Mouse (Mus musculus) mouse embryonic stem cell (cell line): Measurements from ENCODE around the gene Klhl34.

Experiments used
- in situ Hi-C, 2 experiments: fragments of 300-500 bp; cut with MboI; formaldehyde crosslinking; loops; 1 replicate in 1 of 2; 3 replicates in 1 of 2; pipeline ENCODE4 v1.14.3; 2019 to 2020; ENCODE audit warnings: low sequenced_read_pairs in 2 of 2, low pct_unique_long_range_greater_than_20kb in 1 of 2, mixed read lengths in 1 of 2; ENCODE audit not compliant: unreplicated experiment in 1 of 2

Gene Klhl34

GRCm38 (mm10) chrX:157818207-157818920 is at the start of gene Klhl34:
TSS of gene Klhl34 (plus strand) at chrX:157818435.
- in situ Hi-C loops, result no loop called here

- in situ Hi-C loops, result no loop called here
These were observed 16.6 kb upstream of the Klhl34 start for GRCm38 (mm10) chrX:157801669-157802068.

- in situ Hi-C loops, result no loop called here
These were observed 8.5 kb upstream of the Klhl34 start for GRCm38 (mm10) chrX:157809721-157810120.

- in situ Hi-C loops, result no loop called here
These were observed 546 bp upstream of the Klhl34 start for GRCm38 (mm10) chrX:157817571-157818206.

GRCm38 (mm10) chrX:157818921-157819260 is 656 bp downstream of the Klhl34 start:
- in situ Hi-C loops, result no loop called here

GRCm38 (mm10) chrX:157829983-157830382 is 11.7 kb downstream of the Klhl34 start:
- in situ Hi-C loops, result no loop called here
